Mouse (Mus musculus): ENCODE measurements around the gene Jak1.

The Jak1 gene

GRCm38 (mm10) chr4:101146891-101147655 lies 118.0 kb downstream of the Jak1 start:
- no peak for DNase-seq (ENCODE audit: low spot score)

DNA sequence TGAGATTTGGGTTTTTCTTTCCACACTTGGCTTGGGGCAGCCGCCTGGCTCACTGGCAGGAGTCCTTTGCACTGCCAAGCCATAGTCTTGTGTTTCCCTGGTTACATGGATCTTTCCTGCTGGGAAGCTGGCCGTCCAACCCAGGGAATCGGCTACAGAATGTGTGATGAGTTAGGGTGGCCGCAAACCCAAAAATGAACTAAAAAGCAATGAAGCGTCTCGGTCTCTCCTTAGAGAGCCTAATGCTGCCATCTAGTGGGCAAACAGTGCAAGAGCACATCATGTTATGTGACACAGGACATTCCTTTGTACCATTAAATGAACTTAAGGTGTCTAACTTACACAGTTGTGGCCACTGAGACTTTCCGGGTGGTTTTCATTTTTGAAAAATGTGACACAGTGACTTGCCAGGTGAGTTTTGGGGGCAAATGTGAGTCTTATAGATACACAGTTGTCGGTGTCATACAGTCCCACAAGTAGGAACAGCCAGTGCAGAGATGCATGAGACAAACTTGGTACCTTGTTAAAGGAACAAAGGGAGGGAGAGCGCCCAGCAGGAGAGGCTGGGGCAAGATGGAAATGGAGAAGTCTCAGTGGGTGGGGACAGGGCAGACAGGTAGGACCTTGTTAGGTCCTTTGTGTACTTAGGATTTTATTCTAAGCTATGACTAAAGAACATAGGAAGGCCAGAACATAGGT lies 118.9 kb downstream of the Jak1 start:
- DNase-seq (ENCODE audit: low spot score) = peak; percentile 50

GRCm38 (mm10) chr4:101144790-101145189 lies 120.3 kb downstream of the Jak1 start:
- DNase-seq (ENCODE audit: low spot score) = no peak

- DNase-seq (ENCODE audit: low spot score) = no peak
Measured at GRCm38 (mm10) chr4:101144361-101144760, 120.7 kb downstream of the Jak1 start.

DNA sequence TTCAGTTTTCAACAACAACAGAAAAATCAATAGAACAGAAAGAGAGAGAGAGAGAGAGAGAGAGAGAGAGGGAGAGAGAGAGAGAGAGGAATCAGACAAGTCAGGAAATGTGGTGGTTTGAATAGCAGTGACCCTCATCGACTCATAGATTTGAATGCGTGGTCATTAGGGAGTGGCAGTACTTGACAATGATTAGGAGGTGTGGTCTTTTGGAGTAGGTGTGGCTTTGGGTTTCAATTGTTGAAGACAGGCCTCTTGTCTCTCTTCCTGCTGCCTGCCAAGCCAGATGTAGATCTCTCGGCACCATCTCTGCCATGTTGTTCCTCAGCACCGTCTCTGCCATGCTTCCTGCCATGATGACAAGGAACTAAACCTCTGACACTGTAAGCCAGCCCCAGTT lies 121.2 kb downstream of the Jak1 start:
- DNase-seq (ENCODE audit: low spot score) = no peak

- DNase-seq (ENCODE audit: low spot score) = no peak
Measured at GRCm38 (mm10) chr4:101141768-101142167, 123.3 kb downstream of the Jak1 start.

GRCm38 (mm10) chr4:101137975-101138374 lies 127.1 kb downstream of the Jak1 start:
- DNase-seq (ENCODE audit: low spot score) = no peak

- no peak for DNase-seq (ENCODE audit: low spot score)
Measured at GRCm38 (mm10) chr4:101135909-101136308, 129.2 kb downstream of the Jak1 start.

DNA sequence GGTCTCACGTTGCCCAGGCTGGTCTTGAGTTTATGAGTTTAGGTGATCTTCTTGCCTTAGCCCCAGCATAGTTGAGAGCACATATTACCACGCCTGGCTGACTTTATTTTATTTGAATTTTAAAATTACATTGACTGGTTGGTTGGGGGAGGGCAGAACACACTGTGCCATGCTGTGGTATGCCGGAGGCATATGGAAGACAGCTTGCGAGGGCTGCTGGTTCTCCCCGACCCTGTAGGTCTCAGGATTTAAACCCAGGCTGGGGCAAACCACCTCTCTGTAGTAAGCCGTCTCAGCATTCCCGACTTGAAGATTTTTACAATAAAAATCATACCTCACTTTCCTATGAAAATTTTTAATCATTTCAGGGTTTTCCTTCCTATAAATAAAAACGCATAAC lies 130.1 kb downstream of the Jak1 start:
- no peak for DNase-seq (ENCODE audit: low spot score)

DNA sequence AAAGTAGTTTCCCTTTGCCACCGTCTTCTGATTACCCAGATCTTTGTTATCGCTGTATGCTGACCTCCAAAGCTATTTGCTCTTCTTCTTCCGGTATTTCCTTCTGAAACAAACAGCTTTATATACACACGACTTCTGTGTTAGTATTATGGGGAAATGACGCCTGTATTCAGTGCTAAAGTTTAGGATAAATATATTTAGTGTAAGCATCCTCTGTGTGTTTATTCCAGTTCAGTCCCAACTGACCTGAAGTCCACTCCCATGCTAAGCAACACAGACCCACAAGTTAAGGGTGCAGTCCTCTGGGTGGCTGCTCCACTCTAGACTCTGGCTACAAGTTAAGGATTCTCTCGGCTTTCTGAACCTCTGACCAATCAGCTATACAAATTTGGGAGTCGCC lies 144.1 kb downstream of the Jak1 start:
- no peak for DNase-seq (ENCODE audit: low spot score)

- no peak for DNase-seq (ENCODE audit: low spot score)
Measured at GRCm38 (mm10) chr4:101107122-101107521, 158.0 kb downstream of the Jak1 start.
